Mouse (Mus musculus) small intestine, adult 2 months (tissue): ENCODE measurements around the gene Acoxl. TPM values are rescaled to one million over a fixed set of nuclear protein-coding genes. Genes with fewer than 3 reads are reported as not detected.

Experiments used
- H3K27ac ChIP-seq: fragments of 200-500 bp; 2 replicates; pipeline ENCODE4 v1.5.1; 2012; ENCODE audit warnings: low read depth, low read length, control low read depth, inconsistent platforms; ENCODE audit not compliant: insufficient read depth
- H3K27me3 ChIP-seq: fragments of 200-500 bp; 2 replicates; pipeline ENCODE4 v1.6.1; 2012; ENCODE audit warnings: mild to moderate bottlenecking, moderate library complexity, low read length, inconsistent platforms; ENCODE audit not compliant: control insufficient read depth, insufficient read depth
- H3K36me3 ChIP-seq: fragments of 200-500 bp; 2 replicates; pipeline ENCODE4 v1.6.1; 2012; ENCODE audit warnings: mild to moderate bottlenecking, low read length, control low read depth, inconsistent platforms; ENCODE audit not compliant: control insufficient read depth, insufficient read depth
- H3K4me1 ChIP-seq: fragments of 200-500 bp; 2 replicates; pipeline ENCODE4 v1.6.1; 2012; ENCODE audit warnings: low read length, inconsistent platforms, mixed read lengths; ENCODE audit not compliant: control insufficient read depth, insufficient read depth, insufficient read length
- H3K4me3 ChIP-seq: fragments of 200-500 bp; 2 replicates; pipeline ENCODE4 v1.5.1; 2012; ENCODE audit warnings: low read depth, mild to moderate bottlenecking, control low read depth, inconsistent platforms, low read length, moderate library complexity
- CTCF ChIP-seq: fragments of 200-500 bp; IDR thresholded peaks from 2 replicates; pipeline ENCODE4 v1.5.1; 2012; ENCODE audit warnings: low read depth, mild to moderate bottlenecking, control low read depth, inconsistent platforms, low read length, moderate library complexity, mixed read lengths; ENCODE audit not compliant: insufficient replicate concordance, insufficient read length; ENCODE audit errors: extremely low read depth
- POLR2A ChIP-seq: fragments of 200-500 bp; IDR thresholded peaks from 2 replicates; pipeline ENCODE4 v1.6.1; 2012; ENCODE audit warnings: low read depth, mild to moderate bottlenecking, control low read depth, inconsistent platforms, low read length, moderate library complexity
- WGBS: fragments of 180-500 bp; shearing (Covaris S2); methylation state at CpG from one replicate; pipeline ENCODE4 v1.1.7; 2018; 5-methylcytosine and 5-hydroxymethylcytosine counted together
- polyA plus RNA-seq: library from polyadenylated mRNA; depleted of rRNA; stranded (reverse); fragments of >200 nt; gene quantifications from 2 replicates; pipeline ENCODE4 v1.2.3, GENCODE M21; 2012

Gene Acoxl
- polyA plus RNA-seq, 1 experiment = 0.23 TPM

DNA sequence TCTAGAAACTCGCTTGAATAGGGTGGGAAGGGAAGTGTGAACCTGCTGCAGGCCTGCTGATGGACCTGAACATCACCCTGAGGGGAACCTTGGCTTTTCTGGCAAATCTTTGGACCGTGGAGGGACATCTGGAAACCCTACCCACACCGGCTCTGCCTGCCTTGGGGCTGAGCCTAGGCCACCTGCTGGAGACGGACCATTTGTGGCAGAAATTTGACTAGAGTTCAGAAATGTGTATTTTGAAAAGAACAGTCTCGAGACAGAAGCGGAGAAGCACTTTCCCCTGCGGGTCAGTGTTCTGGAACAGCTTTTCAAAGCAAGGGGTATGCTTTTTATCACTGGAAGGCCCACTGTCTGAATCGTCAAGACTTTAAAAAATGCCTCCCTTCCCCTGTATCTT lies 296.3 kb downstream of the Acoxl start:
- no peaks in the 10 kb centered on the region for H3K27me3 ChIP-seq
- no peak overlapping the region for H3K27ac ChIP-seq
- no peak overlapping the region for H3K4me3 ChIP-seq
- WGBS = 84% methylated on average over 8 of the region's 8 CpGs
- TF ChIP-seq POLR2A (no peak), CTCF (no peak)
- H3K36me3 ChIP-seq = peaks cover 14% of the 10 kb centered on the region
- H3K4me1 ChIP-seq = peaks cover 2% of the 10 kb centered on the region; the same call in 1 of the 2 replicates

DNA sequence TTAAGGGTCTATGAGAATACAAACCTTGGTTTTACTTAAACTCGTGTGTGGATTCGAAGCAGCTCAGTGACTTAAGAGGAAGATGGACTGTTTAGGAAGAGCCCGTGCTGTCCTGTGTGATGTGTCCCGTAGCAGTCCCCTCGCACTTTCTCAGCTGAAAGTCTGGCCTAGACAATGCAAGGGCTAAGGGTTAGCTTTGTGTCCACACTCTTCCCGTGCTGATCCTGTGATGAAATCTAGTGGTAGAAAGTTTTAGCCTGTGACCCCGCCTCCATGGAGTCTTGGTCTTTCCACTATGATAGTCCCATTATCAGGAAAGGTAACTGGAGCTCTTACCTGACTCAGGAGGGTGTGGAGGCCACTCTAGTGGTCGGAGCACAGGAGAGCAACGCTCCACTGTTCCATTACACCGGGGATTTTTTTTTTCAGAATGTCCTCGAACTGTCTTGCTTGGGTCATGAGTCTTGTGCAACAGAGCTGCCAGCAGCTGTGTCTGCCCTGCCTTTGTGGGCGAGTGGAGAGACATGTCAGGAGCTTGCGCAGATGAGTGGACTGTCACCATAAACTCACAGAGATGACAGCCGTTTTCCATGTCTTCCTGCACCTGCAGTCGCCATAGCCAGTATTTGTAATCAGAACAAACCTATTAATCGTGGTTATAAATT lies 298.2 kb downstream of the Acoxl start:
- H3K27me3 ChIP-seq = no peaks in the 10 kb centered on the region
- H3K4me3 ChIP-seq = no peak overlapping the region
- TF ChIP-seq POLR2A = no peak
- no peak for TF ChIP-seq CTCF
- peaks cover 2% of the 10 kb centered on the region; the same call in 1 of the 2 replicates for H3K4me1 ChIP-seq
- 59% methylated on average over 16 of the region's 16 CpGs for WGBS
- peaks cover 6% of the 10 kb centered on the region for H3K36me3 ChIP-seq
- H3K27ac ChIP-seq = no peak overlapping the region

DNA sequence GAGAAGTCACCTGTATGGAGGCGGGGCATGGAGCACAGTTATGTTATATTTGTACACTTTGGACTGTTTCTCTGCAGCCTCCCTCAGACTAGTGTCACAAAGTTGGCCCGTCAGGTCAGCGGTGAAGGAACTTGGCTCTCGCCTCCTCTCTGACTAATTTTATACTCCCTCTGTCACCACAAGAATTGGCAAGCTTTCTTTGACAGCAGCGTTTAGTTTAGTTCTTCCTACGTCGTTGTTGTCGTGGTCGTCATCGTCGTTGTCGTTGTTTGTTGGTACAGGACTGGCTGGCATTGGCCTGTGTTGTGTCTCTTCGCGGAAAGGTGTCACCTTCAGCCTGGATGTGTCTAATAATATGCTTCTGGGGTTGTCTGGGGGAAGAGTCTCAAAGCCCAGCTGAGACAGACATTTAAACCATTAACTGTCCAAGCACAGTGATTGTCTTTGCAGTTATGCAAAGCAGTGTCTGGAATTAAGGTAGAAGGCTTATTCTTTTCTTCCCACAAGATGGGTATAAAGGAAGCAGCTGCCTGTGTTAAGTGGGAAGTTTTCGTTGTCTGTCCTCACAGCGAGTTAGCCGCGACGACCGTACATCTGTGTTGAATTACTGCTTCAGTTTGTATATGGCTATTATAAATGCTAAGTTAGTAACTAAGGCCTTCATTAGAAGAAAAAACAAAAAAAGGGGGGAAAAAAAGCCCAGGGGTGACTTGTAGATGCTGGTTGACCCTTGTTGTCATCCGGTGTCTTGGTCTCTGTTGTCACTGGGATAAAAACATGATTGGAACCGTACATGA lies 299.0 kb downstream of the Acoxl start:
- H3K4me3 ChIP-seq = no peak overlapping the region
- WGBS = 76% methylated on average over 22 of the region's 22 CpGs
- H3K36me3 ChIP-seq = peaks cover 6% of the 10 kb centered on the region
- TF ChIP-seq CTCF (no peak), POLR2A (no peak)
- H3K27me3 ChIP-seq = no peaks in the 10 kb centered on the region
- no peak overlapping the region for H3K27ac ChIP-seq
- H3K4me1 ChIP-seq = peaks cover 2% of the 10 kb centered on the region; the same call in 1 of the 2 replicates

DNA sequence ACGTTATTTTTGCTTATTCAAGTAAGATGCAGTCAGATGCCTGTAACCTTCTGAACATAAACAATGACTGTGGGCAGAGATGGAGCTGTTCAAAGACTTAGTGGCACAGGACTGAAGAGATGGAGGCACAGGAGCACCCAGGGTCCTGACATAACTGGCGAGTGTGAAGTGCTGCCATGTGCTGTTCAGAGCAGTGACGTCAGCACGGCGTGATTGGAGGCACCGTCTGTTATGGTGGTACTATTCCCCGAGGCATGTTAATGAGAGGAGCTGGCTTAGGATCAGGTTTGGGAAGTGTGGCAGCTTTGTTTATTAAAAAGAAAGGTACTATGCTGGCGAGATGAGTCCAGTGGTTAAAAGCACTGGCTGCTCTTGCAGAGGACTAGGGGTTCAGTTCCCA lies 300.2 kb downstream of the Acoxl start:
- H3K27me3 ChIP-seq = no peaks in the 10 kb centered on the region
- peaks cover 2% of the 10 kb centered on the region; the same call in 1 of the 2 replicates for H3K4me1 ChIP-seq
- H3K4me3 ChIP-seq = no peak overlapping the region
- 90% methylated on average over 8 of the region's 8 CpGs for WGBS
- H3K27ac ChIP-seq = no peak overlapping the region
- TF ChIP-seq POLR2A (no peak), CTCF (no peak)
- peaks cover 6% of the 10 kb centered on the region for H3K36me3 ChIP-seq

DNA sequence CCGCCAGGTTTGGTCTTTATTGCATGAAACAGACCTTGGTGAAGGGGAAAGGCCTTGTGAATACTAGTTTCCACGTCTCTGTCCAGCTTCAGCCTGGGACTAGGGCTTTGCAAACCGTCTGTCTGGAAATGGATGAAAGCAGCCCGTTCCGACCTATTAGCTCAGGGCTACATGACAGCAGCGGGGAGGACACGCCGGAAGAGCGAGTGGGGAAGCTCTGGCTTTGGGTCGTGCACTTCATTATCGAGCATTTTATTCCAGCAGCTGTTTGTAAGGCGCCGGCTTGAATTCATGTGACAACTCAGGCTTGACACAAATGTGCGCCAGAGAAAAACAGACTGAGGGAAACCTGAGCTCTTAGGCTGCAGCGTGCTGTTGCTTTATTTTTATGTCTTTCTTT lies 301.1 kb downstream of the Acoxl start:
- Histone ChIP-seq H3K27me3 (no peaks in the 10 kb centered on the region), H3K4me1 (peaks cover 2% of the 10 kb centered on the region; the same call in 1 of the 2 replicates), H3K4me3 (no peak overlapping the region), H3K27ac (no peak overlapping the region), H3K36me3 (peaks cover 1% of the 10 kb centered on the region; the same call in 1 of the 2 replicates)
- WGBS = 84% methylated on average over 15 of the region's 15 CpGs
- TF ChIP-seq POLR2A = no peak
- TF ChIP-seq CTCF = no peak

DNA sequence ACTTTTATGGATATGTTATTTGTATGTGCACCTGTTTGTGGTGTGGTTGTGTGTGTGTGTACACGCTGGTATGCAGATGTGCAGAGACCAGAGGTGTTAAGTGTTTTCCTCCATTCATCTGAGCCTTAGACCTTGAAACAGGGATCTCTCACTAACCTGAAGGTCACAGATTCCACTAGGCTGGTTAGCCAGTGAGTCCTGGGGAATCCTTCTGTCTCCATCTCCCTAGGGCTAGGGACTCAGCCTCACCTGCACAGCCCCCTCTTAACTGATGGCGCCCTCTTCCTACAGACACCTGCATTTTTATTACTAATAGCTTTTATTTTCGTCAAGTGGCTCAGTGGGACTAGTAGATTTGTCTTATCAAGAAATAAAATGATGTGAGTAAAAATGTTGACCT lies 301.5 kb downstream of the Acoxl start:
- no peaks in the 10 kb centered on the region for H3K36me3 ChIP-seq
- H3K4me3 ChIP-seq = no peak overlapping the region
- no peak for TF ChIP-seq CTCF
- no peak overlapping the region for H3K27ac ChIP-seq
- 86% methylated on average over 3 of the region's 3 CpGs for whole genome bisulfite sequencing
- H3K27me3 ChIP-seq = no peaks in the 10 kb centered on the region
- H3K4me1 ChIP-seq = peaks cover 2% of the 10 kb centered on the region; the same call in 1 of the 2 replicates

DNA sequence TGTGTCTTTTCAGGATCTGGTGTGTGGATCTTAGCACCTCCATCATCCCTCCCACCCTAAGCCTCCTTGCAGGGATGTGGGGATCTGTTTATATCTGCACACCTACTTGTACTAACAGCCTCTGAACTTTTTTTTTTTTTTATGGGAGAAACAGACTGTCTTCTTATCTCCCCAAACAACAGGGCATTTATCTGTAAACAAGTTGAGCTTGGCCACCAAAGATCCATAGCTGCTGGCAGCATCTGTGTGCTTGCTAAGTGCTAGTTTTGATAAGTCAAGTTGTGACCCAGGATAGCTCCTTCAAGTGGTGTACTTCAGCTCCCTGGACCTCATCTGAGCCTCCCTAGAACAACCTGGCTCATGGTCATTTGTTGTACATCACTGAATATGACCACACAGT lies 305.3 kb downstream of the Acoxl start:
- Histone ChIP-seq H3K27ac (no peak overlapping the region), H3K4me1 (no peaks in the 10 kb centered on the region), H3K36me3 (peaks cover 11% of the 10 kb centered on the region; the same call in 1 of the 2 replicates), H3K27me3 (no peaks in the 10 kb centered on the region), H3K4me3 (no peak overlapping the region)
- TF ChIP-seq CTCF = no peak
- TF ChIP-seq POLR2A = no peak

DNA sequence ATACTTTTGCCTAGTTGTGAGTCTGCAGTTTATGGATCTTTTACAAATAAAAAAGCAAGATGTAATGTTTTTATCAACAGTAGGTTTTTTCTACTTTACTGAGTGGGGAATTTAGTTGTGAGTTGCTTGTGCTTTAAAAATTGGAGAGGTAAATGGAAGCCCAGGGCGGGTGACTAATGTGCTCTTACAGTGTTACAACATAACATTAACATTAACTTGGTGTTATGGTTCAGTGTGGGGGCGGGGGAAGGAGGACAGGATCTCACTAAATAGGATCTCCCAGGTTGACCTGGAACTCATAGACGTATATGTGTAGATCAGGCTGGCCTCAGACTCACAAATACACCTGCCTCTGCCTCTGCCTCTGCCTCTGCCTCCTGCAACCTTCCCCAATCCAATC lies 306.8 kb downstream of the Acoxl start:
- no peak overlapping the region for H3K4me3 ChIP-seq
- H3K27me3 ChIP-seq = no peaks in the 10 kb centered on the region
- no peak overlapping the region for H3K27ac ChIP-seq
- H3K4me1 ChIP-seq = no peaks in the 10 kb centered on the region
- 83% methylated on average over 3 of the region's 3 CpGs for WGBS
- H3K36me3 ChIP-seq = peaks cover 14% of the 10 kb centered on the region; the same call in 1 of the 2 replicates
- no peak for TF ChIP-seq CTCF
- no peak for TF ChIP-seq POLR2A
